Mouse (Mus musculus) stomach, embryonic 15.5 days (tissue): ENCODE results near the gene Bank1. TPM values are rescaled to one million over a fixed set of nuclear protein-coding genes. Genes with fewer than 3 reads are reported as not detected.
"Not testable (repeated sequence)": the region's sequence is repeated elsewhere in the genome, so short reads cannot be mapped to it uniquely, and the experiment has no call there.

Source experiments
- ATAC-seq: fragments of 200-750 bp; cut with Nextera tagmentation; 2 replicates; pipeline ENCODE4 v1.8.0; 2017; ENCODE audit warnings: low read depth, moderate number of reproducible peaks, moderate TSS enrichment; ENCODE audit not compliant: insufficient read depth, low FRiP score
- H3K27ac ChIP-seq: fragments of 300-500 bp; sonication (generic); 2 replicates; pipeline ENCODE4 v1.5.1; 2015; ENCODE audit warnings: mild to moderate bottlenecking, inconsistent platforms
- H3K27me3 ChIP-seq: fragments of 300-500 bp; sonication (generic); replicated peaks from 2 replicates; pipeline ENCODE4 v1.6.1; 2015; ENCODE audit warnings: inconsistent platforms
- H3K36me3 ChIP-seq: fragments of 300-500 bp; sonication (generic); 2 replicates; pipeline ENCODE4 v1.6.1; 2015; ENCODE audit warnings: inconsistent platforms
- H3K4me1 ChIP-seq: fragments of 300-500 bp; sonication (generic); 2 replicates; pipeline ENCODE4 v1.6.1; 2015; ENCODE audit warnings: inconsistent platforms
- H3K4me2 ChIP-seq: fragments of 300-500 bp; sonication (generic); 2 replicates; pipeline ENCODE4 v1.6.1; 2015; ENCODE audit warnings: mild to moderate bottlenecking, inconsistent platforms
- H3K4me3 ChIP-seq: fragments of 300-500 bp; sonication (generic); replicated peaks from 2 replicates; pipeline ENCODE4 v1.5.1; 2015; ENCODE audit warnings: inconsistent platforms
- H3K9ac ChIP-seq: fragments of 300-500 bp; sonication (generic); 2 replicates; pipeline ENCODE4 v1.6.1; 2015; ENCODE audit warnings: inconsistent platforms
- H3K9me3 ChIP-seq: fragments of 300-500 bp; sonication (generic); 2 replicates; pipeline ENCODE4 v1.6.1; 2016; ENCODE audit warnings: inconsistent platforms
- WGBS: fragments of 180-500 bp; shearing (Covaris S2); methylation state at CpG from one replicate; pipeline ENCODE4 v1.1.7; 2015; 5-methylcytosine and 5-hydroxymethylcytosine counted together
- polyA plus RNA-seq: library from polyadenylated mRNA; unstranded; fragments of >200 nt; fragmentation: Nextera tagmentation; extraction: Ambion mirVana; gene quantifications from 2 replicates; pipeline ENCODE4 v1.2.1, GENCODE M21; 2015

Gene Bank1
- polyA plus RNA-seq: 1.3 and 1.7 TPM in 2 replicates

- Histone ChIP-seq H3K27me3 (no peaks in the 10 kb centered on the region), H3K9me3 (no peaks in the 10 kb centered on the region), H3K9ac (no peak within 1 kb of the TSS), H3K4me3 (no peak within 1 kb of the TSS), H3K4me1 (no peaks in the 10 kb centered on the region), H3K36me3 (no peaks in the 10 kb centered on the region), H3K4me2 (no peak within 1 kb of the TSS), H3K27ac (no peak within 1 kb of the TSS)
- WGBS: 66% methylated on average over 5 of the region's 5 CpGs
- no peak for ATAC-seq
These were observed at the start of gene Bank1 for GRCm38 (mm10) chr3:136325783-136326182. Gene Bank1 (minus strand): TSS chr3:136326066.

GRCm38 (mm10) chr3:136369916-136370315 lies 44.0 kb upstream of the Bank1 start:
- Histone ChIP-seq H3K36me3 (no peaks in the 10 kb centered on the region), H3K9ac (no peak overlapping the region), H3K9me3 (no peaks in the 10 kb centered on the region), H3K27ac (no peak overlapping the region), H3K4me2 (no peak overlapping the region), H3K27me3 (no peaks in the 10 kb centered on the region), H3K4me3 (no peak overlapping the region), H3K4me1 (no peaks in the 10 kb centered on the region)
- ATAC-seq: no peak
- WGBS: 76% methylated on average over 11 of the region's 11 CpGs

GRCm38 (mm10) chr3:136369466-136369865 lies 43.6 kb upstream of the Bank1 start:
- Histone ChIP-seq H3K36me3 (no peaks in the 10 kb centered on the region), H3K27ac (no peak overlapping the region), H3K9me3 (no peaks in the 10 kb centered on the region), H3K4me2 (no peak overlapping the region), H3K9ac (no peak overlapping the region), H3K27me3 (no peaks in the 10 kb centered on the region), H3K4me1 (no peaks in the 10 kb centered on the region), H3K4me3 (no peak overlapping the region)
- 85% methylated on average over 9 of the region's 9 CpGs for WGBS
- no peak for ATAC-seq

- no peak overlapping the region for H3K27ac ChIP-seq
- no peak overlapping the region for H3K4me2 ChIP-seq
- H3K9ac ChIP-seq: no peak overlapping the region
- no peaks in the 10 kb centered on the region for H3K36me3 ChIP-seq
- no peaks in the 10 kb centered on the region for H3K9me3 ChIP-seq
- WGBS: 74% methylated on average over 4 of the region's 4 CpGs
- no peak for ATAC-seq
- no peaks in the 10 kb centered on the region for H3K27me3 ChIP-seq
- no peak overlapping the region for H3K4me3 ChIP-seq
- H3K4me1 ChIP-seq: no peaks in the 10 kb centered on the region
These were observed 42.7 kb upstream of the Bank1 start for GRCm38 (mm10) chr3:136368505-136368999.

GRCm38 (mm10) chr3:136349690-136350089 lies 23.8 kb upstream of the Bank1 start:
- no peak overlapping the region for H3K9ac ChIP-seq
- WGBS: 80% methylated on average over 7 of the region's 7 CpGs
- H3K4me1 ChIP-seq: no peaks in the 10 kb centered on the region
- no peak overlapping the region for H3K4me2 ChIP-seq
- H3K27ac ChIP-seq: no peak overlapping the region
- H3K36me3 ChIP-seq: no peaks in the 10 kb centered on the region
- no peaks in the 10 kb centered on the region for H3K9me3 ChIP-seq
- no peak for ATAC-seq
- H3K4me3 ChIP-seq: no peak overlapping the region
- H3K27me3 ChIP-seq: no peaks in the 10 kb centered on the region

GRCm38 (mm10) chr3:136348611-136349010 lies 22.7 kb upstream of the Bank1 start:
- Histone ChIP-seq H3K27ac (no peak overlapping the region), H3K36me3 (no peaks in the 10 kb centered on the region)

GRCm38 (mm10) chr3:136347277-136347676 lies 21.4 kb upstream of the Bank1 start:
- Histone ChIP-seq H3K4me1 (no peaks in the 10 kb centered on the region), H3K9ac (no peak overlapping the region), H3K4me3 (no peak overlapping the region), H3K27ac (no peak overlapping the region), H3K9me3 (no peaks in the 10 kb centered on the region), H3K4me2 (no peak overlapping the region), H3K27me3 (no peaks in the 10 kb centered on the region), H3K36me3 (no peaks in the 10 kb centered on the region)
- 86% methylated on average over 1 of the region's 1 CpGs for WGBS
- no peak for ATAC-seq

More at GRCm38 (mm10) chr3:136348611-136349010, 22.7 kb upstream of the Bank1 start:
- H3K27me3 ChIP-seq: no peaks in the 10 kb centered on the region
- no peaks in the 10 kb centered on the region for H3K9me3 ChIP-seq
- no peaks in the 10 kb centered on the region for H3K4me1 ChIP-seq
- no peak overlapping the region for H3K4me2 ChIP-seq
- 69% methylated on average over 1 of the region's 1 CpGs for WGBS
- no peak overlapping the region for H3K4me3 ChIP-seq
- no peak for ATAC-seq
- no peak overlapping the region for H3K9ac ChIP-seq

- no peak overlapping the region for H3K4me3 ChIP-seq
- H3K9ac ChIP-seq: no peak overlapping the region
- no peaks in the 10 kb centered on the region for H3K27me3 ChIP-seq
- H3K9me3 ChIP-seq: no peaks in the 10 kb centered on the region
- ATAC-seq: no peak
- no peaks in the 10 kb centered on the region for H3K36me3 ChIP-seq
- WGBS: 93% methylated on average over 2 of the region's 2 CpGs
- no peak overlapping the region for H3K27ac ChIP-seq
- H3K4me2 ChIP-seq: no peak overlapping the region
- H3K4me1 ChIP-seq: no peaks in the 10 kb centered on the region
These were observed 16.0 kb upstream of the Bank1 start for GRCm38 (mm10) chr3:136341911-136342310.

GRCm38 (mm10) chr3:136339896-136340295 lies 14.0 kb upstream of the Bank1 start:
- Histone ChIP-seq H3K9me3 (no peaks in the 10 kb centered on the region), H3K9ac (no peak overlapping the region), H3K27me3 (no peaks in the 10 kb centered on the region), H3K27ac (no peak overlapping the region), H3K4me1 (no peaks in the 10 kb centered on the region), H3K36me3 (no peaks in the 10 kb centered on the region), H3K4me2 (no peak overlapping the region), H3K4me3 (no peak overlapping the region)
- no peak for ATAC-seq
- 82% methylated on average over 2 of the region's 2 CpGs for WGBS

GRCm38 (mm10) chr3:136331135-136331534 lies 5.3 kb upstream of the Bank1 start:
- Histone ChIP-seq H3K4me2 (no peak overlapping the region), H3K27me3 (no peaks in the 10 kb centered on the region), H3K27ac (no peak overlapping the region), H3K9ac (no peak overlapping the region), H3K36me3 (no peaks in the 10 kb centered on the region), H3K4me3 (no peak overlapping the region), H3K4me1 (no peaks in the 10 kb centered on the region), H3K9me3 (no peaks in the 10 kb centered on the region)
- 0 out of 2 replicates have a peak, but pooled peaks have one; percentile 31 for ATAC-seq
- WGBS: 59% methylated on average over 2 of the region's 2 CpGs

GRCm38 (mm10) chr3:136330043-136330442 lies 4.2 kb upstream of the Bank1 start:
- no peaks in the 10 kb centered on the region for H3K4me1 ChIP-seq
- H3K9me3 ChIP-seq: no peaks in the 10 kb centered on the region
- no peak overlapping the region for H3K27ac ChIP-seq
- H3K4me3 ChIP-seq: no peak overlapping the region
- no peaks in the 10 kb centered on the region for H3K36me3 ChIP-seq
- H3K9ac ChIP-seq: no peak overlapping the region
- no peaks in the 10 kb centered on the region for H3K27me3 ChIP-seq
- no peak overlapping the region for H3K4me2 ChIP-seq
- no peak for ATAC-seq

GRCm38 (mm10) chr3:136329133-136329532 lies 3.3 kb upstream of the Bank1 start:
- Histone ChIP-seq H3K4me1 (no peaks in the 10 kb centered on the region), H3K4me2 (no peak overlapping the region), H3K9ac (no peak overlapping the region), H3K36me3 (no peaks in the 10 kb centered on the region), H3K4me3 (no peak overlapping the region), H3K9me3 (no peaks in the 10 kb centered on the region), H3K27ac (no peak overlapping the region), H3K27me3 (no peaks in the 10 kb centered on the region)
- ATAC-seq: no peak
- 59% methylated on average over 6 of the region's 6 CpGs for WGBS

- not testable (repeated sequence) for H3K9me3 ChIP-seq, ATAC-seq
- 95% methylated on average over 6 of the region's 6 CpGs for WGBS
These were observed 1.1 kb downstream of the Bank1 start for GRCm38 (mm10) chr3:136324716-136325115.

More at GRCm38 (mm10) chr3:136324716-136325115, 1.1 kb downstream of the Bank1 start:
- not testable (repeated sequence) for H3K27me3 ChIP-seq, H3K27ac ChIP-seq, H3K4me3 ChIP-seq, H3K4me1 ChIP-seq, H3K36me3 ChIP-seq, H3K9ac ChIP-seq, H3K4me2 ChIP-seq
